Mouse (Mus musculus): Measurements from ENCODE around the gene Odaph.

GRCm38 (mm10) chr5:92043783-92044182 lies 56.5 kb downstream of the Odaph start, which contains the start of gene Cdkl2:
- TF ChIP-seq CTCF (IDR thresholded peaks at IDR 0.05; ENCODE audit: extremely low read depth, insufficient read depth, low read length) = no peak
- TF ChIP-seq POLR2A (IDR thresholded peaks at IDR 0.05; ENCODE audit: extremely low read depth, insufficient read depth, low read length) = no peak
